Mouse (Mus musculus) small intestine, adult 2 months (tissue): Measurements from ENCODE around the gene Fam20b.

ENCODE experiments used
- CTCF ChIP-seq: fragments of 200-500 bp; IDR thresholded peaks from 2 replicates; pipeline ENCODE4 v1.5.1; 2012; ENCODE audit warnings: low read depth, mild to moderate bottlenecking, control low read depth, inconsistent platforms, low read length, moderate library complexity, mixed read lengths; ENCODE audit not compliant: insufficient replicate concordance, insufficient read length; ENCODE audit errors: extremely low read depth
- POLR2A ChIP-seq: fragments of 200-500 bp; IDR thresholded peaks from 2 replicates; pipeline ENCODE4 v1.6.1; 2012; ENCODE audit warnings: low read depth, mild to moderate bottlenecking, control low read depth, inconsistent platforms, low read length, moderate library complexity

DNA sequence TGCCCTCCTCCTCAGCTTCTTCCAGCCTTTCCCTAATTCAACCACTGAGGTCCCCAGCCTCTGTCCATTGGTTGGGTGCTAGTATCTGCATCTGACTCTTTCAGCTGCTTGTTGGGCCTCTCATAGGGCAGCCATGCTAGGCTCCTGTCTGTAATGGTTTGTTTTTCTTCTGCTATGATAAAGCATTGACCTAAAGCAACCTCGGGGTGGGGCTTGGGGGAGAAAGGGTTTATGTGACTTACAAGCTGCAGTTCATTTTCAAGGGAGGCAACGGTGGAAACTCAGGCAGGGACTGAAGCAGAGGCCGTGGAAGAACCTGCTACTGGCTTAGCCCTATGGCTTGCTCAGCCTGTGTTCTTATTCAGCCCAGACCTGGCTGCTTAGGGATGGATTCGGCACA lies 31.4 kb upstream of the Fam20b start:
- TF ChIP-seq CTCF = no peak
- TF ChIP-seq POLR2A = no peak
